Mouse (Mus musculus) megakaryocyte-erythroid progenitor cell, adult 5 weeks (primary cell): ENCODE results near the gene Med26. TPM values are rescaled to one million over a fixed set of nuclear protein-coding genes. Genes with fewer than 3 reads are reported as not detected.

Experiments
- polyA plus RNA-seq: library from polyadenylated mRNA; stranded (reverse); fragments of >175 nt; gene quantifications from 2 replicates; pipeline ENCODE4 v1.2.3, GENCODE M21; 2012

The Med26 gene
- 60.3 and 74.1 TPM in 2 replicates for polyA plus RNA-seq

GRCm38 (mm10) chr8:72547802-72548643 lies at the start of gene Med26:
TSS of gene Med26 (minus strand) at chr8:72548270.

GRCm38 (mm10) chr8:72571611-72572473 lies 23.8 kb upstream of the Med26 start, which contains the start of gene Tmem38a:
TSS of gene Tmem38a (plus strand) at chr8:72572055.

GRCm38 (mm10) chr8:72570633-72571610 lies 22.9 kb upstream of the Med26 start, which contains the start of gene Smim7:
TSS of gene Smim7 (minus strand) at chr8:72571088.

GRCm38 (mm10) chr8:72491680-72492621 lies 56.1 kb downstream of the Med26 start, which contains the start of gene Slc35e1:
TSS of gene Slc35e1 (minus strand) at chr8:72492614.

GRCm38 (mm10) chr8:72474826-72475546 lies 73.1 kb downstream of the Med26 start, which contains the start of gene Cherp:
TSS of gene Cherp (minus strand) at chr8:72475226.

Other genes with a start within 250 kb of the Med26 start
- 111 and 150 TPM in 2 replicates for gene Gm10282, start 243.0 kb downstream of the Med26 start, polyA plus RNA-seq
- 193 and 400 TPM in 2 replicates for gene Klf2, start 229.2 kb downstream of the Med26 start, polyA plus RNA-seq
- 17.5 and 21.0 TPM in 2 replicates for gene Eps15l1, start 126.8 kb downstream of the Med26 start, polyA plus RNA-seq
- gene Calr3, start 104.4 kb downstream of the Med26 start, polyA plus RNA-seq: 0.35 TPM in 1 of 2 replicates, not detected in the other
- 1.7 and 2.5 TPM in 2 replicates for gene 1700030K09Rik, start 104.4 kb downstream of the Med26 start, polyA plus RNA-seq
- 255 and 295 TPM in 2 replicates for gene Cherp, start 73.0 kb downstream of the Med26 start, polyA plus RNA-seq
- gene Slc35e1, start 55.7 kb downstream of the Med26 start, polyA plus RNA-seq: 11.7 and 12.9 TPM in 2 replicates
- 19.9 and 21.5 TPM in 2 replicates for gene Smim7, start 22.8 kb upstream of the Med26 start, polyA plus RNA-seq
- gene Tmem38a, start 23.8 kb upstream of the Med26 start, polyA plus RNA-seq: 1.3 TPM in 2 replicates
- gene Nwd1, start 98.4 kb upstream of the Med26 start, polyA plus RNA-seq: 4.0 and 4.7 TPM in 2 replicates
- 43.0 and 55.1 TPM in 2 replicates for gene Sin3b, start 175.0 kb upstream of the Med26 start, polyA plus RNA-seq
- gene F2rl3, start 213.6 kb upstream of the Med26 start, polyA plus RNA-seq: 8.2 and 10.5 TPM in 2 replicates